Mouse (Mus musculus): ENCODE results near the gene Ankrd33b. TPM values are rescaled to one million over a fixed set of nuclear protein-coding genes. Genes with fewer than 3 reads are reported as not detected.

Gene Ankrd33b
- total RNA-seq, 2 experiments from 2014 or later = 53.2 to 54.2 TPM

Other genes starting within 250 kb of the Ankrd33b start
- gene Dap, start 143.4 kb downstream of the Ankrd33b start, total RNA-seq (2021) = 1 to 10 TPM; 6.5 to 7.4 TPM
- 1 to 10 TPM in 1 of 2 experiments, under 1 TPM in 1; 0.50 to 1.1 TPM for gene Ropn1l, start 86.0 kb upstream of the Ankrd33b start, total RNA-seq (2021)
- gene March6, start 163.3 kb upstream of the Ankrd33b start, total RNA-seq (2021) = 100 to 1,000 TPM; 183 to 187 TPM
- 10 to 100 TPM; 10.6 to 11.8 TPM for gene Cmbl, start 197.7 kb upstream of the Ankrd33b start, total RNA-seq (2021)
- 100 to 1,000 TPM; 246 to 254 TPM for gene Cct5, start 234.1 kb upstream of the Ankrd33b start, total RNA-seq (2021)
- 10 to 100 TPM; 12.3 to 13.2 TPM for gene Fam173b, start 234.1 kb upstream of the Ankrd33b start, total RNA-seq (2021)